Mouse (Mus musculus) cerebellum, adult 11 months (tissue): ENCODE measurements around the gene Dlx3.

Experiments
- DNase-seq: peaks from one replicate; pipeline ENCODE4 v3.0.0; 2022

Gene Dlx3

DNA sequence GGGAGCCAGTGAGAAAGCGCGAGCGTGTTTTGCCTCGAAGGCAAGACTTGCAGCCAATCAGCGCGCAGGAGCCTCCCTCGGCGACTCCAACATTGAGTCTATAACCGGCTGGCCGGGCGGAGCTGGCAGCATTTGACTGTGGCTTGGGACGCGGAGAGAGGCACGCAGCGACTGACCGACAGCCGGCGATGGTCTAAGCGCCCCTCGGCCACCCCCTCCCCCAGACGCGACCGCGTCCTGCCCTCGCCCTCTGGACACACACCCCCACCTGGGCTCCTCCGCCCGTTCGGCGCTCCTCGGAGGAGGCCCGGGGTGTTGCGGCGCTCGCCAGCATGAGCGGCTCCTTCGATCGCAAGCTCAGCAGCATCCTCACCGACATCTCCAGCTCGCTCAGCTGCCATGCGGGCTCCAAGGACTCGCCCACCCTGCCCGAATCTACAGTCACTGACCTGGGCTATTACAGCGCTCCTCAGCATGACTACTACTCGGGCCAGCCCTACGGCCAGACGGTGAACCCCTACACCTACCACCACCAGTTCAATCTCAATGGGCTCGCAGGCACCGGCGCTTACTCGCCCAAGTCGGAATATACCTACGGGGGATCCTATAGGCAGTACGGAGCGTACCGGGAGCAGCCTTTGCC, at the start of gene Dlx3:
Dlx3 (plus strand) TSS at position 130 of the 643 bp plus-strand sequence.
- no peak for DNase-seq

DNA sequence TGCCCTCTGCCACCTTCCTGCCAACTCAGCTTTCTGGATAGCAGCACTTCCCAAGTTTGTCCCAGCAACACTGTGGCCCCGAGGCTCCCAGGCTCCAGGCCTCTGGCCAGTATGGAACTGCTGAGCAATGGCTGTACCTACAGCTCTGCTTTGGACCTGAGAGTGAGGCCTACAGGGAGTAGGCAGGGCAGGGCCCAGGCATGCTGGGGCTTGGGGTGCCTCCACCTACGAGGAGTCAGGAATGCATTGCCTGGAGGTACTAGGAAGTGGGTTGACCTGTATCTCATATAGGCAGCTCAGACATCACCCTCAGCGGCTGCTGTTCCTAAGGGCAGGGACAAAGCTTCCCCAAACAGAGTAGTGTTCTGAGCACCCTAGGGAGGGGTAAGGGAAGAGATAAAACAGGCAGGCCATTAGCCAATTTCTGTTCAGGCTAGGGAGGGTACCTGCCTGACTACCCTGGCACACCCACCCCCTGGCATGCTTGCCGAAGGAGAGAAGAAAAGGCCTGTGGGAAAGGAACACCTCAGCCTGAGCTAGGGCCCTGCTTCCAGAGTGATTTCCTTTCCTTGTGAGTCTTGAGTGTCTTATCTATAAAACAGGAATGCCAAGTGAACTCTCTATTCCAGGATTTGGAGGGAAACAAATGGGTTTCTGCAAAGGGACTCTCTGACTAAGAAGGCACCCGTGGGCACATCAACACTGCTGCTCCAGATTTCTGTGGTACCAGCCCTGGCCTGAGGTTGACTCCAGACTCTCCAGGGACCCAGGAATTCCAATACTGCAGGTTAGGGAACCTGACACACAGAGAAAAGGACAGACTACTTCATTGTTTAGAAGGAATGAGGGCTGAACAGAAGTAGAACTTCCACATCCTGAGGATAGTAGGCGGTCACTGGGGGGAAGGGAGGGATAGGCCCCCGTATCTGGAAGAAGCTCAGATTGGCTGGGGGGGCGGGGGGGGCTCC, 49.5 kb upstream of the Dlx3 start:
- no peak for DNase-seq

- no peak for DNase-seq
These were observed 48.7 kb upstream of the Dlx3 start for GRCm38 (mm10) chr11:95071266-95071665.

GRCm38 (mm10) chr11:95072136-95072535, 47.8 kb upstream of the Dlx3 start:
- DNase-seq: no peak

DNA sequence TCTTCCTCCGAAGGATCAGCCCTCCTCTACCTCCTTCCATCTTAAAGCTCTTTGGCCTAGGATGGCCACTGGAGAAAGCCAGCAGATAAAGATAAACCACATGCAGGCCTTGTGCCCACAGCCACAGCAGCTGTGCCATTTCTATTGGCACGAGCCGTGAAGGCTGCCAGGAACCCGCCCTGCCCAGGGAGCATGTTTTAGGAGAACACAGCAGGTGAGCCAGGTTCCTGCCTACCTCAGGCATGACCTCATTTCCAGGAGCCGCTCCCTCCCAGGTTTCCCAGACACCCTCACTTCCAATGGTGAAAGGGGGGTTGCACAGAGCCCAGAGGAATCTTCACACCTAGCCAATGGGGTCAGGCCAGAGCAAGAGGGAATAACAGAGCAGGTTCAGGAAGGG, 47.1 kb upstream of the Dlx3 start:
- peak; percentile 83 for DNase-seq

GRCm38 (mm10) chr11:95073835-95074234, 46.1 kb upstream of the Dlx3 start:
- DNase-seq: no peak

DNA sequence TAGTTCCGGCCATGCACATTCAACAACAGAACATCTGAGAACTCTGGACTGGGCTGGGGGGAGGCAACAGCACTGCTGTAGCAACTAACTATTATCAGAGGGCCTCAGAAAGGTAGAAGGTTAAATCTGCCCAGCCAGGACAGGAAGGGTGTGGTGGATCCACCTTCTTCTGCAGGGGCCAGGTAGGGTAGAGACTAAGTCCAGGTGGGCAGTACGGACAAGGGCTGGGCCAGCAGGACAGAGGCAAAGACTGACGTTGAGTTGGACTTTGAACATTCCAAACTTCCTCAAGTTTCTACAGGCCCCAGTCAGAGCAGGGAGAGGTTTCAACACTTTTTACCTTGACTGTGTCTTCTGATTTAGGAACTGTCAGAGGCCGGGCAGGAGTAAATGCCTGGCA, 45.2 kb upstream of the Dlx3 start:
- no peak for DNase-seq

GRCm38 (mm10) chr11:95075197-95076040, 44.5 kb upstream of the Dlx3 start:
- DNase-seq: no peak

GRCm38 (mm10) chr11:95076041-95076535, 43.8 kb upstream of the Dlx3 start:
- DNase-seq: peak; percentile 75

GRCm38 (mm10) chr11:95076536-95077111, 43.3 kb upstream of the Dlx3 start, which contains the start of gene Itga3:
Gene Itga3 (minus strand): TSS chr11:95076801.
- DNase-seq: peak; percentile 74

- DNase-seq: no peak
These were observed 42.0 kb upstream of the Dlx3 start for GRCm38 (mm10) chr11:95077956-95078355.

GRCm38 (mm10) chr11:95079256-95079875, 40.6 kb upstream of the Dlx3 start:
- no peak for DNase-seq

DNA sequence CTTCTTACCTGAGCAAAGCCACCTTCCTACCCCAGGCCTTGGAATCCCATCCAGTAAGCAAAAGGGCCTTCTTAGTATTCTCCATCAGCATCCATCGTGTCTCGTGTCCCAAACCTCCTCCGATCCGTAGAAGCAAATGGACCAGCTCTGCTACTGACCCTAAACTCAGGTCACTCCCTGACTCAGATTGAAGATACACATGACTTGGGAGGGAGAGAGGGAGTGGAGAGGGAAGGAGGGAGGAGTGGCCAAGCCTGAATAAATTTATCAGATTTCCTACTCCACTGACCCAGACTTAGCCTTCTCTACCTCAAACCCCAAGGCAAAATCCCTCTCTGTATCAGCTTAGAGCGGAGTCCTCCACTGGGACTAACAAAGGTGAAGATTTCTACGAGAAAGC, 39.1 kb upstream of the Dlx3 start:
- no peak for DNase-seq

- no peak for DNase-seq
These were observed 37.0 kb upstream of the Dlx3 start for GRCm38 (mm10) chr11:95082896-95083295.

GRCm38 (mm10) chr11:95084175-95084574, 35.7 kb upstream of the Dlx3 start:
- no peak for DNase-seq

- no peak for DNase-seq
These were observed 35.0 kb upstream of the Dlx3 start for GRCm38 (mm10) chr11:95084811-95085382.

- DNase-seq: no peak
These were observed 34.2 kb upstream of the Dlx3 start for GRCm38 (mm10) chr11:95085710-95086109.

- no peak for DNase-seq
These were observed 33.7 kb upstream of the Dlx3 start for GRCm38 (mm10) chr11:95086229-95086628.

GRCm38 (mm10) chr11:95087301-95088228, 32.4 kb upstream of the Dlx3 start:
- no peak for DNase-seq

GRCm38 (mm10) chr11:95088286-95088685, 31.6 kb upstream of the Dlx3 start:
- DNase-seq: no peak
